Mouse (Mus musculus): ENCODE results near the gene Wdfy4. TPM values are rescaled to one million over a fixed set of nuclear protein-coding genes. Genes with fewer than 3 reads are reported as not detected.

The Wdfy4 gene
- total RNA-seq, 4 experiments from 2014 or later: 1.6 to 6.6 (median 4.7) TPM

DNA sequence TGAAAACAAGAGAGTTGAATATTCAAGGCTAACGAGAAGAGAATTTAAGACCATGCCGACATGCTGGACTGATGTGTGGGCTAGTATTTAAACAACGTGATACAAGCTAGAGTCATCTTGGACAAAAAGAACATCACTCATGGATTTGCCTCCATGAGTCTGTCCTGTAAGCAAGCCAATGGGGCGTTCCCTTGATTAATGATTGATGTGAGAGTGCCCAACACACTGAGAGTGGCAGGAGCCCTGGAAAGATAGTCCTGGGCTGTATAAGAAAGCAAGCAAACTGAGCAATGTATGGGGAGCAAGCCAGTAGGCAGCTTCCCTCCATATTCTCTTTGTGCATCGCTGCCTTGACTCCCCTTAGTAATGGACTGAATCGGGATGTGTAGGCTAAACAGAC is 106.7 kb downstream of the Wdfy4 start:
- no peak for DNase-seq (ENCODE audit: low spot score in 2 of 2)

DNA sequence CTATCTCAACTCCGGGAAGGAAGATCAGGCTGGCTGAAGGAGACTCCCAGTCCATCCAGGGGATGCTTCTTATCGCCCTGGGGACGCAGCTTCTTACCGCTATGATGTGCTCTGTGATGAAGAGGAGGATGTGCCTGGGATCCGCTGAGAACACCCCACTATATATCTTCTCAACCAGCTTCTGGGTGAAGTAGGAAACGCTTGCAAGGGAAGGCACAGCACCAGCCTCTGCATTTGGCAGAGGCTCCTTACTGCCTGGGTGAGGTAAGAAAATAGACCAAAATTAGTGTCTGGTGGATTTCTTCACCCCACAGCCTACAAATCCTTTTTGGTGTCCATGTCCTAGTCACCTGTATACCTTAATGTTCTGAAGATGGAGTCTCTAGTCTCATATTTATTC is 107.2 kb downstream of the Wdfy4 start:
- no peak for DNase-seq (ENCODE audit: low spot score in 2 of 2)

GRCm38 (mm10) chr14:33073355-33073754 is 112.0 kb downstream of the Wdfy4 start:
- DNase-seq (ENCODE audit: low spot score in 2 of 2): no peak

DNA sequence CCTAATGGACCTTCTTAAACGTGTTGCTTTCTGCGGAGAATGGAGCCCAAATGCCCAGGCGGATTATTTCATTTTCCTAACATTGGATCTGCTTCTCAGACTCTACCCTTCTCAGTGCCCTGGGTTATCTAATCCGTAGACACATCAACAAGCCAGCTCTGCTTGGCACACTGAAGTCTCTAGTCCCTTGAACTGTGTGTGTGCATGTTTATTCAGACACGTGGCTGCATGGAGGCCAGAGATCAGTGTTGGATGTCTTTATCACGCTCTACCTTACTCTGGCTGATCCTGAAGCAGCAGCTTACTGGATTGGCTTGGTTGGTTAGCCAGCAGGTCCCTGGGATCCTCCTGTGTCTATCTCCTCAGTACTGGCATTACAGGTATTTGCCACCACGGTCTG is 113.0 kb downstream of the Wdfy4 start:
- no peak for DNase-seq (ENCODE audit: low spot score in 2 of 2)

DNA sequence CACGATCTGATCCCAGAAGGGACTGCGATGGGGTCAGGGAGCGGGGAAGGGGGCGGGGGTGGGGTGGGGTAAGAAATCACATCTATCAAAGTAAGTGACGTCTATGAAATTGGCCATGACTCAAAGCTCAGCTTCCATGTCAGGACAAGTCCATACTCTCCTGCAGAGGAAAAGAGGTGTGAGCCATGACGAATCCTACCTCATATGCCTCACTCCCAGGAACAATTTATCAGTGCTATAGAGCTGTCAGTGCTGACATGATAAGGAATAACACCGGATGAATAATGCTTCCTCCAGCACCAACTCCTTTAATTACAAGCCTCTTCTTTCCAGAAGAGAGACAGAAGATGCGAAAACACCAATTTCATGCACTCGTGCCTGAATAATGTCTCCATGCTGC is 117.6 kb downstream of the Wdfy4 start:
- no peak for DNase-seq (ENCODE audit: low spot score in 2 of 2)

DNA sequence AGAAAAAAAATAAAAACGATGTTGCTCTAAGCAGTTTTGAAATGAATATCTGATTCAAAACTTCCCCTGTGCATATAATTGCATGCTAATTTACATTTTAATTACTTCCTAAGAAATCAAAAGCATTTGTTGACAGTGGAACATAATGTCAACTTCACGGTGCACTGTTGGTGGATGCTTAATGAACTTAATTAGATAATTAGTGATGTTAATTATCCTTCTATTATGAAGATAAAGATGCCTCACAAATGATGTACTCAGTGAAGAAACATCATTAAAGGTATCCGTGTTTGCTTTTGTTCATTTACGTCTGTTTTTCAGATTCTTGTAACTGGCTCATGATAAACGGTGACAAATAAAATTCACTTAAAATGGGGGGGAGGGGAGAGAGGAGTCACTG is 122.3 kb downstream of the Wdfy4 start:
- no peak for DNase-seq (ENCODE audit: low spot score in 2 of 2)

DNA sequence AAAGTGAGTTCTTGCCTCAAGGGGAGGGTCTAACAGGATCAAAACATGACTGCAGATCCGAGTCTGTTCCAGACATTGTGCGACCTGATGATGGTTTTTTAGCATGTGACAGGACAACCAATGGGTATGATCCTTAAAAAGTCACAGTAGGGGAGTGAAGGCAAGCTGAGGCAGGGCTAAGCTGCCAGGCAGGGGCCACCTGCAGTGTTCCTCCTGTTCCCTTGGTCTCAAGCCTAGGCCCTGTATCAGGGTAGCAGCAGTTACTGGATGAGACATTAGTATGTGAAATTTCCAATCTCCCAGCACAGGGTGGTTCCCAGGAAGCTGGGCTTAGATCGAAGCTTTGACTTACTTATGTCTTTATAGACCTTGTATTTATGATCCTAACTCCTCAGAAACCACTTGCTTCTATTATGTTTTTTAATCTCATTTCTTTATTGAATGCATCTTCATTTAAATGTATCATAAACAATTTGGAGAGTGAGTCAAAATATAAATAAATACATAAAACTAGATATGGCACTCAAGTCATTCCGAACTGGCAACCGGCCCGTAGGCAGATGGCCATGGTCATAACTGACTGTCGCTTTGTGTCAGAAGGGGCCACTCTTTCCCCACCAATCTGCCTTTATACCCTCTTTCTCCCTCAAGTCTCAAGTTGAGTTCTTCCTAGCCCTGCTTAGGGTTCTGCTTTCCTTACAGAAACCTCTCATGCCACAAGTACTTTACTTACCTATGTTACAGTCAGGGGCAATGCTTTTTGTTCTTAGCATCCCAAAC is 126.2 kb downstream of the Wdfy4 start:
- DNase-seq (ENCODE audit: low spot score in 2 of 2): no peak

DNA sequence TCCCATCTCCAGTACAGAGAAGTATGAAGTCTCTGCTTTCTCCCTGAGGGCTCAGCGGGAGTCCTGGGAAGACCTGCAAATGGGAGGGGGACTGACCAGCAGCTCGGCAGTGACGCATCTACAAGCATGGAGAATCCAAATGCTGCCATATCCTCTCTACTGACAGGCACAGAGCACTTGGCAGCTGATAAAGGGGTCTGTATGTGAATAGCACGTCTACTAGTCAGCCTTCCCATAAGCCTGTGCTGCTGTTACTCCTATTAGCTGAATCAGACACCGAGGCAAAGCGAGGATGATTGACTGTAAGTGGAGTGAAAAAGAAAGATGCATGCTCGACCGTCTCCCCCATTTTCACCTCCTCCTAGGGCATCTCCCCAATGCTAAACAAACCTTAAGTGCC is 131.9 kb downstream of the Wdfy4 start:
- DNase-seq (ENCODE audit: low spot score in 2 of 2): no peak

DNA sequence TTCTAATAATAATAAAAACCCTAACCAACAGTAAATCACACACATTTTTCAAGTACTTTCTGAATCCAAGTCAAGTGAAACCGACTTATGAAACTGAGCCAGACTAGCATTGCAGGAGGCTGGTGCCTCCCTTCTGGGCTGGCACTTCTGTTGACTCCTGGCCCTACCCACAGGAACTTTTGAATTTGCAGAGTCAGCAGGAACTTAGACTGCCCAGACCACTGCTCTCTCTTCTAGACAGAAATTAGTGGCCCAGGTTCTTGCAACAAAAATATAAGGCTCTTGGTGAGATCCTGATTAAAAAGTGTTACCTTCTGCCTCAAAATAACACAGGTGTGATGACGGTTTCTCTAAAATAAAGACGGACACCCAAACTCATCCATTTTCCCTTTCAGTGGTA is 140.1 kb downstream of the Wdfy4 start:
- DNase-seq (ENCODE audit: low spot score in 2 of 2): no peak

- no peak for DNase-seq (ENCODE audit: low spot score in 2 of 2)
Measured at GRCm38 (mm10) chr14:33036811-33037210, 148.5 kb downstream of the Wdfy4 start.

- no peak for DNase-seq (ENCODE audit: low spot score in 2 of 2)
Measured at GRCm38 (mm10) chr14:33035386-33035785, 149.9 kb downstream of the Wdfy4 start.

DNA sequence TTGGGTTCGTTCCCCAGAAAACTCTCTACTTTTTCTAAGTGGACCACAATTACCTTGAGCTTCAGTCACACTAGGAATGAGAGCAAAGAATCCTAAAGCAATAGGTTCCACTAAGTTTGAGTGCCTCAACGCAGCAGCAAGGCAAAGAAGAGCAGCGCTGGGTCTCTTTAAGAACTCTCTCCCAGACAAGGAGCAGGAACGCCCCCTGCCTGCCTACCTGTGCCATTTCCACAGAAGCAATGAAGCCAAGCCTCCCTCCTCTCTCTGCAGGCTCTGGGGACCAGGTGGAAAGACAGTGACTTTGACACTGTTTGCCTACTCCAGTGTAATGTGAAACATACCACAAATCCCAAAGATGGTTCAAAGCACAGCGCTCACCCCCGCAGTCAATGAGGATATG is 151.9 kb downstream of the Wdfy4 start:
- no peak for DNase-seq (ENCODE audit: low spot score in 2 of 2)

DNA sequence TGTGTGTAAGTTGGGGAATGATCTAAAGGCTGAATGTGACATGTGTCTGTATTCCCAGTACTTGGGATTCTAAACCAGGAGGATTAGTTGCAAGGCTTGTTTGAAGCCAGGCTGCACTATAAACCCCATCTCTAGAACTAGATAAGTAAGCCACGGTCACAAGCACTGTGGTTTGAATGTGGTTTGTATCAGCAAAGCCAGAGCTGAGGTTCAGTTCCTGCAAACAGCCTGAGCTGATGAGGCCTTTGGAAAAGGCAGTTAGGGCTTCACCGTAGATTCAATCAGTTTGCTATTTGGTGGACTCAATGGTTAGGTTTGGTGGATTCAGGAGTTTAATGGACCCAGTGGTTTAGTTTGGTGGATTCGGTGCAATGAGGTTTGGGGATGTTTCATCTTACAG is 154.5 kb downstream of the Wdfy4 start:
- DNase-seq (ENCODE audit: low spot score in 2 of 2): no peak

DNA sequence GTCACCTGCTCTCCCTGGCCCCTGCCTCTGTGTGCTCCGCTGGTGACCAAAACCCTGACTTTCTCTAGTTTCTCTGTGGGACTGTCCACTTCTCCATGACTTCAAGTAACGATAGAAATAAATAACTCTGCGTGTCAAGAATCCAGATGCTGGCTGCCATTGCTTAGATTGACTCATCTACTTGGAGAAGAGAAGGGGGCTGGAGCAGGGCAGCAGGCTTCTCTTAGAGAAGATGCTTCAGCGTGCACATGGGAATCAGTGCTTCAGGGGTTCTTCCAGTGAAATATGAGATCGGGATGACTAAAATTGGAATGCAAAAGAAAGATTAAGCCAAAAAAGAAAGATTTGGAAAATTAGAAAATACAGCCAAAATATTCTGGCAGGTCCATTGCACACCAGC is 165.7 kb downstream of the Wdfy4 start:
- no peak for DNase-seq (ENCODE audit: low spot score in 2 of 2)

GRCm38 (mm10) chr14:33019050-33019449 is 166.3 kb downstream of the Wdfy4 start:
- DNase-seq (ENCODE audit: low spot score in 2 of 2): no peak

DNA sequence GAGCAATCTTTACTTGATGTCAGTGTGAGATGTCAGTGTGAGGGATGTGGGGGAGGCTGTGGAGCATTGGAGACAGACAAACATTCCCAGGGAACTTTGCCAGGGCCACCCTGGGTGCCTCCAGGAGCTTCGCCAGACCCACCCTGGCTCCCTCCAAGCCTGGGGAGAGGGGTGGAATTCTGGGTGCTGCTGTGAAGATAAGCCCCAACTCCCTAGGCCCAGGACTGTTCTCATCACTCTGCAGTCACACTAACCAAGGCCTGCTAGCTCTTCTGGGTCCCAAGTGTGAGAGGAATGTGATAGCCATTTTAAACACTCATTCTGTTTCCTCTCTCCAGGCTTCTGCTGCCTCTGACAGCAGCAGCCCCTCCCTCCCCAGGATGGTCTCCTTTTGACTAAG is 177.7 kb downstream of the Wdfy4 start:
- DNase-seq (ENCODE audit: low spot score in 2 of 2): no peak

DNA sequence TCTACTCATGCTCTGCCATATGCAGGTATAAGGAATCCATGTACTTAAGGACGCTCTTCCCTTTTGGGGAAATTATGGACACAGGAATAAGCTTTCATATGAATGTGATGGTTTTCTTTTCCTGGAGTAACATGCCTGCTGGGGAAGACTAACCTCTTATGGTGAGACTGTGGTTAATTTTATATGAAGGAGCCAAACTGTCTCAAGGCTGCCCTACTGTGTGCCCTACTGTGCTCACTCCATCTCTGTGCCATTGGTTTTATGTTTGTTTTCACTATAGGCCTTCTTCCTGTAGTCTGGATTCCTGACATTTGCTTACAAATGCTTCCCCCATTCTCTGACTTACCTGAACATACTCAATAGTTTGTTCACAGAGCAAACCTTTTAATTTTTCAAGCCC is 180.2 kb downstream of the Wdfy4 start:
- DNase-seq (ENCODE audit: low spot score in 2 of 2): no peak

- DNase-seq (ENCODE audit: low spot score in 2 of 2): no peak
Measured at GRCm38 (mm10) chr14:33000112-33000979, 185.0 kb downstream of the Wdfy4 start.

DNA sequence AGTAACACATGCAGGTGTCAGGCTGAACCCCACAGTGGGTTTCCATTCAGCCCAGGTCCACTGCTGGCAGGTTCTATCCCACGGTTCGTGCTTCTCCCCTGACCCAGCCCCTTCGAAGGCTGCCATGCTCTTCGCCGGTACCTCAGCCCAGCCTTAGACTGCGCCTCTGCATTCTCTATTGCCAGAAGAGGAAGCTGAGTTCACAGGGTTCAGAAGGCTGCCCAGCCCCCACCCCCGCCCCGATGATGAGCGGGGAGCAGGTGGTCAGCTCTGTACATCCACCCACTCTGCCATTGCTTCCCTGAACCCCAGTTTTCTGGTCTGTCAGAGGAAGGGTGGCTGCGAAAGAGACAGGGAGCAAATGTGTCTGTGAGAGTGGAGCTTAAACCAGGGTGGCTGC is 185.8 kb downstream of the Wdfy4 start:
- DNase-seq (ENCODE audit: low spot score in 2 of 2): no peak

DNA sequence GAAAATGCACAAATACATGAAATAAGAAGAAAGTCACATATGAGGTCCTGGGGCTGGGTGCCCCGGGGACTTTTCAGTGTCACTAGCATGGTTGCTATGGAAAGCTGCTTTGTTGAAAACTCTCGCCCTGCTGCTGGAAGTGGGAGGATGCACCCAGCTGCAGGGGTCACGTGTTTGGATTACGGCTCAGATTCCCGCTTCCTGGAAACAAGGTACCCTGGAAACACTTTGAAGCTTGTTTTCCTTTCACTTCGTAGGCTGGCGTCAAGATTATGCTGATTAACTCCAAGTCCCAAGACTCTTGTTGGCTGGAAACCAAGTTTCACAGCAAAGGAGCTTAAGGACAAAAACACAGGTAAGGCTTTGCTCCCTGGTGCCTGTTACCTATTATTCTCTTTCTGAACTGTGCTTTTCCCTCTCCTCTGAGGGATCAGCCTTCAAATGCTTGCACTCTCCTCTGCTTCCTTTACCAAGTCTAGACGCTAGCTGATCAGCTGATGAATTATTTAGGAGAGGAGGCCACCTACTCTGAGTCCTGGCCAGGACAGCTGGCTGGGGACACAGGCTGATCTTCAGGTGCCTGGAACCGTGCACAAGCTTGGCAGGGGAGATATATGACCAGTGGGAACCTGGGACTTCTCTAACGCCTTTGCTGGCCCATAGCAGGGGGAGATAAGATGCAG is 190.2 kb downstream of the Wdfy4 start:
- DNase-seq (ENCODE audit: low spot score in 2 of 2): peak in 1 of 2 experiments; percentile 9

DNA sequence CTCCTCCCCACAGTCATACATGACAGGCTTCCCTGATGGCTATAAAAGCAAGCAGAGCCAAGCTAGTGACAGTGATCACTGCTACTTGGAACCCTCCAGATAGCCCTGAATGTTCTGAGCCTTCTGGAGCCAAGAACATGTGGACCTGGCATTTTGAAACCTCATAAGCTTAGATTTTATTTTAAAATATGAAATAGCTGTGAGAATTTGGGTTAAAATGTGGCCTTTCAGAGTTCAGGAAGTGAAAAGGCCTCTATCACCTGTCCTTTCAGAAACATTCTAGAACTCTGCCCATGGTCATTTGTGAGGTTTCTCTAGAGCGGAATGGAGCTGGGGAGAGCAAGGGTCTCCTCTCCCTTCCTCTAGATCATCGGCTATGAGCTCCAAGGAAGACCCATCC is 194.2 kb downstream of the Wdfy4 start, which contains the start of gene Lrrc18:
Gene Lrrc18, plus strand, starts transcription at position 301 of the 400 bp plus-strand sequence.
- DNase-seq (ENCODE audit: low spot score in 2 of 2): no peak

DNA sequence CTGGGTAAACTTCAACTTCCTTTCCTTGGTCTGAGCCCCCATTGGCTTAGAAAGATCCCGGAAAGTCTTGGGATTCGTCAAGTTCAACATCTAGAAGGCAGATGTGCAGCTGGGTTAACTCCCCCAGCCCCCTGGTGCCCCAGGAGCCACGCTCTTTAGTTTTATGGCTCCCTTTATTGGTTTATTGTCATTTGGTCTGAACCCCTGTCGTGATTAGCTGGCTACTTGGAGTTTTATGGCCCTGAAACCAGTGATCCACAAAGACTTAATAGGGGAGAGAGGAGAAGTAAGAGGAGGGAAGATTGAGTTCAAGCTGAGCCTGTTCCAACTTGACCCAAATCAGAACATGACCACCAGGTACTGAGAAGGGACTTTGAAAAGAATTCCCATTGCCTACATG is 198.6 kb downstream of the Wdfy4 start:
- DNase-seq (ENCODE audit: low spot score in 2 of 2): no peak
